Mouse (Mus musculus) heart, postnatal 25 days (tissue): ENCODE measurements around the gene Erbb2. TPM values are rescaled to one million over a fixed set of nuclear protein-coding genes. Genes with fewer than 3 reads are reported as not detected.
A peak's percentile ranks its signal among the peaks of the same experiment; 100 is the strongest.

Source experiments
- DNase-seq: peaks from one replicate; pipeline ENCODE4 v3.0.0; 2022; ENCODE audit warnings: low spot score
- intact Hi-C: fragments of 180-260 bp; cut with DNase I; formaldehyde crosslinking; loops from one replicate; pipeline ENCODE4 v1.15.1; 2025
- total RNA-seq, 2 experiments: library from RNA; stranded (reverse); gene quantifications; 2 replicates each; pipeline ENCODE4 v1.2.3; 2021

Erbb2 gene
- total RNA-seq, 2 experiments from 2014 or later, result 7.7 to 9.2 TPM

GRCm38 (mm10) chr11:98384721-98385637, 27.3 kb upstream of the Erbb2 start:
- no peak for DNase-seq
- intact Hi-C loops, result no loop called here

DNA sequence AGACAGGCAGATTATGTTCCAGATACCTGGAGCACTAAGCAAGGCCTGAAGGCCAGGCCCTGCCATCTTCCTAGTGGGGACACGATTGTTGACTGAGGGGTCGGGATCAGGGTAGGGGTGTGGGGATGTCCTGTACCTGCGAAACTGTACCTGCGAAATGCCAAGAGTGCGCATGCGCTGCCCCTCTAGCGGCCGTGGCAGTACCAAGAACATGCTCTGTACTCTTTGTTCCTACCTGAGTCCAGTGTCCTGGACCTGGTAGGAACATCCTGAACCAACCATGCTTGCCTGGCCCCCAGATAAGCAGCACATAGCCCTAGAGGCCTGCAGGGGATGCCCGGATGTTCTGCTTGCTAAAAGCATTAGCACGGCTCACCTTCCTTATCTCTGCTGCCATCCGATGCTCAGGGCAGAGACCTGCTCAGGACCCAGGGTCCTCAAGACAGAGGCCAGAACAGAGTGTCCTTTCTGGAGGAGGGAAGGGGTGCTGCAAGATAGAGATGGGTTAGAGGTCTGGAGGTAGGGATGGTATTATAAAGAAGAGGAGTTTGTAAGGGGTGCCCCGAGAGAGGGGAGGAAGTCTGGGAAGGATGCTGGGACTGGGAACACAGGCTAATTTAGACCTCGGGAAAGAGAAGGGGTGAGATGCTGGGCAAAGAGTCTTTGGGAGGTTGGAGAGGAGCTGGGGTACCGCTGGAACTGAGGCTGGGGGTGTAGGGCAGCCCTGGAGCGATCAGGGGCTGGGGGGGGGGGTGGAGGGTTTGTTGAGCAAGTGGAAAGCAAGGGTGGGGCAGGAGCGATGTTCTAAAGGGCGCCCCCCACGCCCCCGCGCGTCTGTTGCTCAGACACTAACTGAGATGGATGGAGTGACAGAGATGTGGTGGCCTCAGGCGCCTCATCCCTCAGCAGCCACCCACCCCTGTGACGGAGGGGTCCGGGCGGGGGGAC, 26.4 kb upstream of the Erbb2 start, which contains the start of gene Pnmt:
Pnmt (plus strand) TSS at position 813 of the 948 bp plus-strand sequence.
- no peak for DNase-seq
- intact Hi-C loops, result no loop called here

- intact Hi-C loops, result no loop called here
Measured at GRCm38 (mm10) chr11:98386596-98386995, 25.7 kb upstream of the Erbb2 start.

DNA sequence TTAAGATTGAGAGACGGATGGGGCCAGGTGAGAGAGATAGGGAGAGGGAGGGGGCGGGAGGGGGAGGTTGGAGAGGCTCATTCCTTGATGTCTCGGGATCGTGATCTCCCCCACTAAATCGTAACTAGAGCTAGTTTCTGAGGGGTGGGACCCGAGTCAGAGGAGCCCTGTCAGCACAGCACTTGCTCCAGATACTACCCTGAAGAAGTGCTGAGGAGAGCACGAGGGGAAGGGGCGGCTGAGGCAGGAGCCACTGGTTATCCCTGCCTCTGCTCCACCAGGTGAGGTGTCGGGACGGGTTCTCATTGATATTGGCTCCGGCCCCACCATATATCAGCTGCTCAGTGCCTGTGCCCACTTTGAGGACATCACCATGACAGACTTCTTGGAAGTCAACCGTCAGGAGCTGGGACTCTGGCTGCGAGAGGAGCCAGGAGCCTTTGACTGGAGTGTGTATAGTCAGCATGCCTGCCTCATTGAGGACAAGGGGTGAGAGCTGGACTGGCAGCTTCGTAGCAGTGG, 25.2 kb upstream of the Erbb2 start:
- DNase-seq, result no peak
- intact Hi-C loops, result no loop called here

More at GRCm38 (mm10) chr11:98386596-98386995, 25.7 kb upstream of the Erbb2 start:
- no peak for DNase-seq

GRCm38 (mm10) chr11:98388282-98388681, 24.0 kb upstream of the Erbb2 start:
- intact Hi-C loops, result no loop called here
- DNase-seq, result no peak

DNA sequence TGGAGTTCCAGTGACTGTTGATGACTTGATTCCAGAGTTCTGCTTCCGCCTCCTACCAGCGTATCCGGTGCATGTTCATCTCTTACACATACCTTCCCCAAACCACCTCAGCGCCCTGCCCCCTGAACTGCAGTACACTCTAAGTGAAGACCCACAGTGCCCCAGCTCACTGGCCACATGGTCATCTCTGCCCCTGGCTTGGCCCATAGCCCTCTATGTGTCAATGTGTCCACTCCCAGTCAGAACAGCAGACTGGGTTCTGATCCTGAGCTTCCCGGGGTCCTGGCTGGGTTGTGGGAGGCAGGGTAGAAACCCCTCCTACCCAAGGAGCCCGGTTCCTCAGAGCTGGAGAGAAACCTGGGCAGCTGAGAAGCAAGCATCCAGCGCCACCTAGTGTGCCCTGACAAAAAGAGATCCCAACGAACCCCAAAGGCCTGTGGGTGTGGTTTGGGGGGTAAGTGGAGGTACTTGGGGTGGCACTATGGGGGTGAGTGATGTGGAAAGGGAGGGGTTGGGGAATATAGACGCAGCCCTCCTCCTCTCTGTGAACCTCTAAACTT, 23.0 kb upstream of the Erbb2 start:
- intact Hi-C loops, result loop anchor here (1.0 kb wide), 1 partner anchor 47 kb away; no protein-coding TSS in a partner anchor
- DNase-seq, result no peak

- intact Hi-C loops, result no loop called here
- DNase-seq, result no peak
Measured at GRCm38 (mm10) chr11:98390141-98390540, 22.1 kb upstream of the Erbb2 start.

DNA sequence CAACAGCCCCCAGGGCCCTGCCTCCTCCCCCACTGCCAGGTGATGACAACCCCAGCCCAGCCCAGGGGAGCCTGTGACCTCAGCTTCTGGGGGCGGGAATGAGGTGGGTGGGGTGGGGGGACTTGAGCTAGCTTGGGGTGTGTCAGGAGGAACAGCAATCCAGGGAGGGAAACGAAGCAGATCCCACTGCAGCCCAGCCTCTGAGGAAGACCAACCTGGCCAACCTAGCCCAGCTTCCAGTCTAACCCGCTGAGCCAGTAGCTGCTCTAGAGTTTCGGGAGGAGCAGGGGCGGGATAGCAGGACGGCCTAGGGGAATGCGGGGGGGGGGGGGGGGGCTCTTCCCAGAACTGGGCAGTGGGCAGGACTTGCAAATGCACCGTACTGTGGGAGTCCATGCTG, 20.2 kb upstream of the Erbb2 start:
- DNase-seq, result no peak
- intact Hi-C loops, result no loop called here

GRCm38 (mm10) chr11:98392645-98393044, 19.6 kb upstream of the Erbb2 start:
- intact Hi-C loops, result no loop called here
- DNase-seq, result no peak

- intact Hi-C loops, result no loop called here
- no peak for DNase-seq
Measured at GRCm38 (mm10) chr11:98393317-98393716, 19.0 kb upstream of the Erbb2 start.

GRCm38 (mm10) chr11:98394301-98394700, 18.0 kb upstream of the Erbb2 start:
- intact Hi-C loops, result no loop called here
- no peak for DNase-seq

- DNase-seq, result peak; percentile 49
- intact Hi-C loops, result no loop called here
Measured at GRCm38 (mm10) chr11:98395041-98395440, 17.2 kb upstream of the Erbb2 start.

GRCm38 (mm10) chr11:98397946-98398345, 14.3 kb upstream of the Erbb2 start:
- intact Hi-C loops, result no loop called here
- no peak for DNase-seq

DNA sequence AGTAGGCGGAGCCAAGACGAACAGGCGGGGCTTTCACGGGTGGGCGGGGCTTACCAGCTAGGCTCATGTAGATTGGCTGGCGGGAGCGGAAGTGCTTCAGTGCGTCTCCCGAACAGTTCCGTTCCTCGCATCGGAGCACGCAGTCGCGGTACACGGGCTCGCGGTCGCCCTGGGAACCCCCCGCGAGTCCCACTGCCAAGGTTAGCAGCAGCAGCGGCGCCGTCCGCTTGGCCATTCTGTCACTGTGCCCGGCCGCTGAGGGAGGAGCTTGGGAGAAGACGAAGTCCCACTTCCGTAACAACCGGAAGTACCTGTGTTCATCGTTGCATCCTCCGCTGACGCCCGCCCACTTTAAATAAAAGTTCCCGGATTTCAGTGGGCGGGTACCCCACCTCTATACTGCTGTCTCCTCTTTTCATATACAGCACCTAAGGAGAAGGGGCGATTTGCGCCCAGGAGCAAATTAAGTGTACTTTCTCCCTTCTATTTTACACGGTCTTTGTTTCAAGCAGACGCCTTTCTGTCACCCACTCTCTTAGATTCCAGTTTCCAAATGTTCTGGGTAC, 12.0 kb upstream of the Erbb2 start, which contains the start of gene Pgap3:
Pgap3 (minus strand) TSS at position 330 of the 566 bp plus-strand sequence.
- intact Hi-C loops, result loop anchor here (5.0 kb wide), 1 partner anchor 37 kb away; the partner anchor contains the start of gene Mien1

DNA sequence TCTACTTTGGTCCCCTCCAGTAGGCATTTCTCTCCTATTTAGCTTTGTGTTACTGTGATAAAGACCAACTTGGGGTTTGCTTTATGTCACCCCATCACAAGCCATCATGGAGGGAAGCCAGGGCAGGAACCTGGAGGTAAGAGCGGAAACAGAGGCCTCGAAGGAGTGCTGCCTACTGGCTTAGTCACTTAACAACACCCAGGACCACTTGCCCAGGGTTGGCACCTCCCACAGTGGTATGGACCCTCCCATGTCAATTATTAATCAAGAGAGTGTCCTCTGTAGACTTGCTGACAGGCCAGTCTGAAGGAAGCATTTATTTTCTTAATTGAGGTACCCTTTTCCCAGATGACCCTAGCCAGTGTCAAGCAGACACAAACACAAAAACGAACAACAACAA, 11.5 kb upstream of the Erbb2 start:
- no peak for DNase-seq
- intact Hi-C loops, result loop anchor here (5.0 kb wide), 1 partner anchor 36 kb away; the partner anchor contains the start of gene Mien1

More for the DNA sequence above, 12.0 kb upstream of the Erbb2 start, which contains the start of gene Pgap3:
- peak; percentile 80 for DNase-seq

DNA sequence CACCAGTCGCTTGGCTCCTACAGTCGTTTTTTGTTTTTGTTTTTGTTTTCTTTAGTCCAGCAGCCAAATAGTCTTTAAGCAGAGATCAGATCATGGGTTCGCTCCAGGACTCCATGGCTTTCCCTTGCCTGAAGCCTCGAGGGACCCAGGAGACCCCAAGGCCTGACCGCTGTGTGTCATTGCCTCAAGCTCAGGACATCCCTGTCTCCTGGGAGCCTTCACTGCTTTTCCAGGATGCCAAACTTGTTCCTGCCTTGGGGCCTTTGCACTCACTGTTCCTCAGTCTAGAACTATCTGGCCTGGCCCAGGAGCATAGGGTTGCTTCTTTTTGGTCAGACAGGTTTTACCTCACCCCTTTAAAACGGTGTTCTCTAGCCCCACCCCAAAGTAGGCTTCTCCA, 5.6 kb upstream of the Erbb2 start:
- intact Hi-C loops, result no loop called here
- DNase-seq, result no peak

- DNase-seq, result no peak
- intact Hi-C loops, result no loop called here
Measured at GRCm38 (mm10) chr11:98408872-98409271, 3.4 kb upstream of the Erbb2 start.

- intact Hi-C loops, result no loop called here
Measured at GRCm38 (mm10) chr11:98409341-98409822, 2.9 kb upstream of the Erbb2 start.

DNA sequence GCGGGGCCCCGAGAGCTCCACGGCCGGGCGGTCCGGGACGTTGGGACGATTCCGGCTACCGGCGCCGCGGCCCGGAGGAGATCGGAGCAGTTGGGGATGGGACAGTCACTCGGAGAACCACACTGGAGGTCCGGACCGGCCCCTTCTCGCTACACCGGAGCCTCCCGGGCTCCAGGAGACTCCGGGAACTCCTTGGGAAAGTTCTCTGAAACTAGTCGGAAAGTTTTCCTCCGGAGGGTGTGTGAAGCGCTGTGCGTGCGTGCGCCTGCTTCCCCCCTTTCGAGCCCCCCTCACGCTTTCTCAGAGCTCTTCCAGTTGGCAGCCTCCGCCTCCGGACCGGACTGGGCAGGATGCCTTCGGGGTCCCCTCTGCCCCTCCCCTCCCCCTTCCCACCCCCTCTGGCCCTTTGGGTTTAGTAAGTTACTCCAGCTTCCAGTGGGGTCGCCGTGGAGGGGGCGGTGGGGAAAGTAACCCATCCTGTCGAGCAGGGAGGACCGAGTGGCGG, 579 bp downstream of the Erbb2 start:
- intact Hi-C loops, result no loop called here
- no peak for DNase-seq

More at GRCm38 (mm10) chr11:98409341-98409822, 2.9 kb upstream of the Erbb2 start:
- DNase-seq, result no peak
